Mouse (Mus musculus) neural tube, embryonic 10.5 days (tissue): ENCODE data around the gene Dapl1.

ENCODE experiments used
- DNase-seq: peaks from one replicate; pipeline ENCODE4 v3.0.0-alpha.2; 2017; ENCODE audit warnings: low spot score; ENCODE audit errors: extremely low spot score

Gene Dapl1

GRCm38 (mm10) chr2:59471051-59471948 lies 13.2 kb upstream of the Dapl1 start:
- no peak for DNase-seq

GRCm38 (mm10) chr2:59474336-59474735 lies 10.1 kb upstream of the Dapl1 start:
- DNase-seq = no peak

GRCm38 (mm10) chr2:59485080-59485479 lies 627 bp downstream of the Dapl1 start:
- no peak for DNase-seq

GRCm38 (mm10) chr2:59485657-59486056 lies 1.2 kb downstream of the Dapl1 start:
- no peak for DNase-seq

GRCm38 (mm10) chr2:59486196-59486845 lies 1.9 kb downstream of the Dapl1 start:
- DNase-seq = no peak

GRCm38 (mm10) chr2:59488235-59488634 lies 3.8 kb downstream of the Dapl1 start:
- DNase-seq = no peak

- no peak for DNase-seq
Measured at GRCm38 (mm10) chr2:59490353-59490752, 5.9 kb downstream of the Dapl1 start.

- no peak for DNase-seq
Measured at GRCm38 (mm10) chr2:59493445-59494085, 9.1 kb downstream of the Dapl1 start.

- no peak for DNase-seq
Measured at GRCm38 (mm10) chr2:59499146-59499545, 14.7 kb downstream of the Dapl1 start.

- no peak for DNase-seq
Measured at GRCm38 (mm10) chr2:59499717-59500116, 15.3 kb downstream of the Dapl1 start.

GRCm38 (mm10) chr2:59509061-59509460 lies 24.6 kb downstream of the Dapl1 start:
- no peak for DNase-seq

GRCm38 (mm10) chr2:59510416-59510815 lies 26.0 kb downstream of the Dapl1 start:
- DNase-seq = no peak

- DNase-seq = no peak
Measured at GRCm38 (mm10) chr2:59510882-59511281, 26.4 kb downstream of the Dapl1 start.

GRCm38 (mm10) chr2:59520663-59521062 lies 36.2 kb downstream of the Dapl1 start:
- no peak for DNase-seq

GRCm38 (mm10) chr2:59522079-59522684 lies 37.7 kb downstream of the Dapl1 start:
- peak; percentile 84 for DNase-seq

GRCm38 (mm10) chr2:59523526-59523925 lies 39.1 kb downstream of the Dapl1 start:
- no peak for DNase-seq

- DNase-seq = no peak
Measured at GRCm38 (mm10) chr2:59526893-59527292, 42.4 kb downstream of the Dapl1 start.

GRCm38 (mm10) chr2:59529574-59530080 lies 45.2 kb downstream of the Dapl1 start:
- DNase-seq = peak; percentile 47

GRCm38 (mm10) chr2:59530811-59531210 lies 46.4 kb downstream of the Dapl1 start:
- DNase-seq = no peak

- DNase-seq = no peak
Measured at GRCm38 (mm10) chr2:59532999-59533398, 48.5 kb downstream of the Dapl1 start.

GRCm38 (mm10) chr2:59533504-59533903 lies 49.1 kb downstream of the Dapl1 start:
- no peak for DNase-seq
